Mouse (Mus musculus) heart, embryonic 11.5 days (tissue): ENCODE results near the gene Pum1. TPM values are rescaled to one million over a fixed set of nuclear protein-coding genes. Genes with fewer than 3 reads are reported as not detected.
A peak's percentile ranks its signal among the peaks of the same experiment; 100 is the strongest.
"Not testable (repeated sequence)": the region's sequence is repeated elsewhere in the genome, so short reads cannot be mapped to it uniquely, and the experiment has no call there.

Source experiments
- ATAC-seq: fragments of 200-750 bp; cut with Nextera tagmentation; replicated peaks from 2 replicates; pipeline ENCODE4 v1.8.0; 2017; ENCODE audit warnings: moderate library complexity; ENCODE audit not compliant: insufficient number of reproducible peaks, low FRiP score, low TSS enrichment
- H3K27ac ChIP-seq: fragments of 300-500 bp; sonication (generic); 2 replicates; pipeline ENCODE4 v1.5.1; 2014; ENCODE audit warnings: mild to moderate bottlenecking, low read depth, low read length
- H3K27me3 ChIP-seq: fragments of 300-500 bp; sonication (generic); 2 replicates; pipeline ENCODE4 v1.6.1; 2014; ENCODE audit warnings: mild to moderate bottlenecking, low read length, mixed read lengths; ENCODE audit not compliant: control insufficient read depth, insufficient read depth
- H3K36me3 ChIP-seq: fragments of 300-500 bp; sonication (generic); 2 replicates; pipeline ENCODE4 v1.6.1; 2014; ENCODE audit warnings: mild to moderate bottlenecking, low read length, moderate library complexity, mixed read lengths; ENCODE audit not compliant: control insufficient read depth, insufficient read depth
- H3K4me1 ChIP-seq: fragments of 300-500 bp; sonication (generic); 2 replicates; pipeline ENCODE4 v1.6.1; 2014; ENCODE audit warnings: low read length; ENCODE audit not compliant: control insufficient read depth, insufficient read depth
- H3K4me2 ChIP-seq: fragments of 300-500 bp; sonication (generic); 2 replicates; pipeline ENCODE4 v1.6.1; 2014; ENCODE audit warnings: mild to moderate bottlenecking, moderate library complexity
- H3K4me3 ChIP-seq: fragments of 300-500 bp; sonication (generic); 2 replicates; pipeline ENCODE4 v1.5.1; 2014; ENCODE audit warnings: low read depth, low read length
- H3K9ac ChIP-seq: fragments of 300-500 bp; sonication (generic); 2 replicates; pipeline ENCODE4 v1.6.1; 2014; ENCODE audit warnings: mild to moderate bottlenecking, low read depth, low read length, moderate library complexity
- H3K9me3 ChIP-seq: fragments of 300-500 bp; sonication (generic); replicated peaks from 2 replicates; pipeline ENCODE4 v1.6.1; 2016; ENCODE audit warnings: low read length; ENCODE audit not compliant: control insufficient read depth
- WGBS: fragments of 180-500 bp; shearing (Covaris S2); extraction: QIAGEN DNeasy Blood & Tissue Kit; methylation state at CpG from one replicate; pipeline ENCODE4 v1.1.7; 2014; ENCODE audit not compliant: insufficient replicate concordance; 5-methylcytosine and 5-hydroxymethylcytosine counted together
- polyA plus RNA-seq: library from polyadenylated mRNA; unstranded; fragments of >200 nt; fragmentation: Nextera tagmentation; extraction: Ambion mirVana; gene quantifications from 2 replicates; pipeline ENCODE4 v1.2.1, GENCODE M21; 2014

Gene Pum1
- polyA plus RNA-seq, 1 experiment from 2014 or later: 68.3 TPM

GRCm38 (mm10) chr4:130676746-130677145, 13.6 kb downstream of the Pum1 start:
- no peak for ATAC-seq
- Histone ChIP-seq H3K4me1 (0 out of 2 replicates have a peak, but pooled peaks cover 3% of the 10 kb centered on the region), H3K4me2 (no peak overlapping the region), H3K4me3 (no peak overlapping the region), H3K27me3 (no peaks in the 10 kb centered on the region), H3K9ac (no peak overlapping the region), H3K9me3 (no peaks in the 10 kb centered on the region), H3K27ac (no peak overlapping the region), H3K36me3 (peaks cover 18% of the 10 kb centered on the region)
- WGBS: 82% methylated on average over 2 of the region's 2 CpGs

GRCm38 (mm10) chr4:130678149-130678548, 15.0 kb downstream of the Pum1 start:
- H3K27me3 ChIP-seq: no peaks in the 10 kb centered on the region
- no peaks in the 10 kb centered on the region for H3K9me3 ChIP-seq
- no peak overlapping the region for H3K27ac ChIP-seq
- no peak overlapping the region for H3K4me3 ChIP-seq
- H3K4me2 ChIP-seq: no peak overlapping the region
- H3K9ac ChIP-seq: no peak overlapping the region
- peaks cover 10% of the 10 kb centered on the region for H3K36me3 ChIP-seq
- H3K4me1 ChIP-seq: no peaks in the 10 kb centered on the region
- no peak for ATAC-seq
- 98% methylated on average over 3 of the region's 3 CpGs for WGBS

- Histone ChIP-seq H3K4me3 (no peak overlapping the region), H3K27ac (no peak overlapping the region), H3K4me1 (peaks cover 4% of the 10 kb centered on the region; the same call in 1 of the 2 replicates), H3K36me3 (peaks cover 12% of the 10 kb centered on the region; the same call in 1 of the 2 replicates), H3K9me3 (no peaks in the 10 kb centered on the region), H3K4me2 (no peak overlapping the region), H3K27me3 (no peaks in the 10 kb centered on the region), H3K9ac (no peak overlapping the region)
- 91% methylated on average over 6 of the region's 6 CpGs for WGBS
- ATAC-seq: no peak
Measured at GRCm38 (mm10) chr4:130680676-130681075, 17.6 kb downstream of the Pum1 start.

- peaks cover 14% of the 10 kb centered on the region; the same call in 1 of the 2 replicates for H3K36me3 ChIP-seq
- H3K9ac ChIP-seq, H3K9me3 ChIP-seq, H3K4me3 ChIP-seq, H3K4me1 ChIP-seq, ATAC-seq, H3K4me2 ChIP-seq, H3K27ac ChIP-seq, H3K27me3 ChIP-seq: not testable (repeated sequence)
- 90% methylated on average over 4 of the region's 5 CpGs for WGBS
Measured at GRCm38 (mm10) chr4:130683051-130683450, 19.9 kb downstream of the Pum1 start.

- WGBS: 60% methylated on average over 3 of the region's 3 CpGs
- no peak overlapping the region for H3K9ac ChIP-seq
- H3K4me3 ChIP-seq: no peak overlapping the region
- no peak overlapping the region for H3K4me2 ChIP-seq
- no peaks in the 10 kb centered on the region for H3K27me3 ChIP-seq
- peaks cover 10% of the 10 kb centered on the region for H3K4me1 ChIP-seq
- peaks cover 5% of the 10 kb centered on the region; the same call in 1 of the 2 replicates for H3K36me3 ChIP-seq
- H3K9me3 ChIP-seq: no peaks in the 10 kb centered on the region
- ATAC-seq: no peak
- peak overlapping the region; percentile 41; the same call in 1 of the 2 replicates for H3K27ac ChIP-seq
Measured at GRCm38 (mm10) chr4:130693936-130694335, 30.8 kb downstream of the Pum1 start.

- ATAC-seq: no peak
- H3K4me3 ChIP-seq: no peak overlapping the region
- H3K9ac ChIP-seq: no peak overlapping the region
- no peak overlapping the region for H3K4me2 ChIP-seq
- H3K36me3 ChIP-seq: peaks cover 5% of the 10 kb centered on the region; the same call in 1 of the 2 replicates
- WGBS: 82% methylated on average over 3 of the region's 3 CpGs
- H3K27me3 ChIP-seq: no peaks in the 10 kb centered on the region
- H3K9me3 ChIP-seq: no peaks in the 10 kb centered on the region
- H3K4me1 ChIP-seq: peaks cover 10% of the 10 kb centered on the region
- H3K27ac ChIP-seq: no peak overlapping the region
Measured at GRCm38 (mm10) chr4:130694982-130695381, 31.9 kb downstream of the Pum1 start.

- Histone ChIP-seq H3K4me3 (no peak overlapping the region), H3K27me3 (no peaks in the 10 kb centered on the region), H3K9me3 (no peaks in the 10 kb centered on the region), H3K4me2 (no peak overlapping the region), H3K4me1 (peaks cover 7% of the 10 kb centered on the region), H3K9ac (no peak overlapping the region), H3K36me3 (peaks cover 9% of the 10 kb centered on the region), H3K27ac (no peak overlapping the region)
- WGBS: 90% methylated on average over 2 of the region's 2 CpGs
- ATAC-seq: no peak
Measured at GRCm38 (mm10) chr4:130701061-130701460, 37.9 kb downstream of the Pum1 start.

- no peak for ATAC-seq
- no peak overlapping the region for H3K4me2 ChIP-seq
- H3K27ac ChIP-seq: no peak overlapping the region
- no peaks in the 10 kb centered on the region for H3K9me3 ChIP-seq
- no peaks in the 10 kb centered on the region for H3K27me3 ChIP-seq
- no peak overlapping the region for H3K9ac ChIP-seq
- 78% methylated on average over 3 of the region's 3 CpGs for WGBS
- H3K36me3 ChIP-seq: peaks cover 12% of the 10 kb centered on the region
- H3K4me3 ChIP-seq: no peak overlapping the region
- H3K4me1 ChIP-seq: peaks cover 10% of the 10 kb centered on the region
Measured at GRCm38 (mm10) chr4:130702835-130703535, 39.9 kb downstream of the Pum1 start.

GRCm38 (mm10) chr4:130703601-130704000, 40.5 kb downstream of the Pum1 start:
- Histone ChIP-seq H3K36me3 (peaks cover 12% of the 10 kb centered on the region), H3K4me1 (peaks cover 14% of the 10 kb centered on the region), H3K9me3 (no peaks in the 10 kb centered on the region), H3K4me3 (no peak overlapping the region), H3K27ac (no peak overlapping the region), H3K27me3 (no peaks in the 10 kb centered on the region), H3K9ac (no peak overlapping the region), H3K4me2 (no peak overlapping the region)
- WGBS: 100% methylated on average over 3 of the region's 3 CpGs
- no peak for ATAC-seq
